Mouse (Mus musculus): ENCODE measurements around the gene Zfp451. TPM values are rescaled to one million over a fixed set of nuclear protein-coding genes. Genes with fewer than 3 reads are reported as not detected.
A peak's percentile ranks its signal among the peaks of the same experiment; 100 is the strongest.

The Zfp451 gene
- total and polyA plus RNA-seq, 3 experiments: 33.7 to 102 (median 36.7) TPM

GRCm38 (mm10) chr1:33765468-33766080, 48.8 kb downstream of the Zfp451 start:
- DNase-seq (ENCODE audit: low spot score) (no peak), ATAC-seq (ENCODE audit: extremely low read depth, insufficient number of reproducible peaks, low FRiP score, poor library complexity, severe bottlenecking) (no peak)
- TF ChIP-seq CTCF (IDR thresholded peaks at IDR 0.05; ENCODE audit: low read depth, low read length) (no peak), GATA1 (IDR thresholded peaks at IDR 0.05; ENCODE audit: borderline replicate concordance, low read length) (no peak), POLR2AphosphoS5 (IDR thresholded peaks at IDR 0.05; ENCODE audit: insufficient replicate concordance, low read depth, low read length) (no peak), TAL1 (conservative IDR thresholded peaks at IDR 0.05; ENCODE audit: low read depth, low read length) (no peak), GATA2 (IDR thresholded peaks at IDR 0.05; ENCODE audit: borderline replicate concordance, low read depth, low read length) (no peak)
- Histone ChIP-seq H3K9me3 (replicated peaks) (no peaks in the 10 kb centered on the region), H3K27me3 (ENCODE audit: insufficient read depth, low read length) (no peaks in the 10 kb centered on the region), H3K4me3 (ENCODE audit: low read depth, low read length) (no peak overlapping the region), H3K4me1 (ENCODE audit: insufficient read depth, low read depth, low read length) (no peaks in the 10 kb centered on the region), H3K36me3 (replicated peaks) (peaks cover 86% of the 10 kb centered on the region)

- DNase-seq (ENCODE audit: low spot score): no peak
- H3K36me3 ChIP-seq (replicated peaks): peaks cover 85% of the 10 kb centered on the region
- ATAC-seq (ENCODE audit: extremely low read depth, insufficient number of reproducible peaks, low FRiP score, poor library complexity, severe bottlenecking): no peak
- no peaks in the 10 kb centered on the region for H3K9me3 ChIP-seq (replicated peaks)
- H3K27me3 ChIP-seq (ENCODE audit: insufficient read depth, low read length): no peaks in the 10 kb centered on the region
- TF ChIP-seq GATA1 (IDR thresholded peaks at IDR 0.05; ENCODE audit: borderline replicate concordance, low read length) (no peak), GATA2 (IDR thresholded peaks at IDR 0.05; ENCODE audit: borderline replicate concordance, low read depth, low read length) (no peak), CTCF (IDR thresholded peaks at IDR 0.05; ENCODE audit: low read depth, low read length) (no peak), POLR2AphosphoS5 (IDR thresholded peaks at IDR 0.05; ENCODE audit: insufficient replicate concordance, low read depth, low read length) (no peak), TAL1 (conservative IDR thresholded peaks at IDR 0.05; ENCODE audit: low read depth, low read length) (no peak)
- peaks cover under 1% of the 10 kb centered on the region; the same call in 1 of the 2 replicates for H3K4me1 ChIP-seq (ENCODE audit: insufficient read depth, low read depth, low read length)
- no peak overlapping the region for H3K4me3 ChIP-seq (ENCODE audit: low read depth, low read length)
These were observed 50.6 kb downstream of the Zfp451 start for GRCm38 (mm10) chr1:33763826-33764225.

GRCm38 (mm10) chr1:33758488-33758887, 55.9 kb downstream of the Zfp451 start:
- DNase-seq (ENCODE audit: low spot score): peak; percentile 16
- H3K4me1 ChIP-seq (ENCODE audit: insufficient read depth, low read depth, low read length): peaks cover 44% of the 10 kb centered on the region

GRCm38 (mm10) chr1:33757491-33758041, 56.8 kb downstream of the Zfp451 start, which contains the start of gene Bag2:
Bag2 (minus strand) TSS chr1:33757795.
- Histone ChIP-seq H3K27me3 (ENCODE audit: insufficient read depth, low read length) (no peaks in the 10 kb centered on the region), H3K4me1 (ENCODE audit: insufficient read depth, low read depth, low read length) (peaks cover 46% of the 10 kb centered on the region), H3K9me3 (replicated peaks) (no peaks in the 10 kb centered on the region), H3K36me3 (replicated peaks) (peaks cover 63% of the 10 kb centered on the region), H3K4me3 (ENCODE audit: low read depth, low read length) (peak within 1 kb of the TSS; percentile 81)
- TF ChIP-seq GATA1 (IDR thresholded peaks at IDR 0.05; ENCODE audit: borderline replicate concordance, low read length) (no peak), GATA2 (IDR thresholded peaks at IDR 0.05; ENCODE audit: borderline replicate concordance, low read depth, low read length) (no peak), CTCF (IDR thresholded peaks at IDR 0.05; ENCODE audit: low read depth, low read length) (no peak), TAL1 (conservative IDR thresholded peaks at IDR 0.05; ENCODE audit: low read depth, low read length) (no peak), POLR2AphosphoS5 (IDR thresholded peaks at IDR 0.05; ENCODE audit: insufficient replicate concordance, low read depth, low read length) (no peak)
- peak; percentile 37; the same call in 1 of the 2 replicates for ATAC-seq (ENCODE audit: extremely low read depth, insufficient number of reproducible peaks, low FRiP score, poor library complexity, severe bottlenecking)
- peak; percentile 90 for DNase-seq (ENCODE audit: low spot score)

More at GRCm38 (mm10) chr1:33758488-33758887, 55.9 kb downstream of the Zfp451 start:
- Histone ChIP-seq H3K36me3 (replicated peaks) (peaks cover 63% of the 10 kb centered on the region), H3K4me3 (ENCODE audit: low read depth, low read length) (no peak overlapping the region; the same call in 1 of the 2 replicates), H3K9me3 (replicated peaks) (no peaks in the 10 kb centered on the region), H3K27me3 (ENCODE audit: insufficient read depth, low read length) (no peaks in the 10 kb centered on the region)
- no peak for TF ChIP-seq CTCF (IDR thresholded peaks at IDR 0.05; ENCODE audit: low read depth, low read length)
- no peak for TF ChIP-seq TAL1 (conservative IDR thresholded peaks at IDR 0.05; ENCODE audit: low read depth, low read length)
- TF ChIP-seq POLR2AphosphoS5 (IDR thresholded peaks at IDR 0.05; ENCODE audit: insufficient replicate concordance, low read depth, low read length): no peak
- TF ChIP-seq GATA1 (IDR thresholded peaks at IDR 0.05; ENCODE audit: borderline replicate concordance, low read length): no peak
- no peak for TF ChIP-seq GATA2 (IDR thresholded peaks at IDR 0.05; ENCODE audit: borderline replicate concordance, low read depth, low read length)
- ATAC-seq (ENCODE audit: extremely low read depth, insufficient number of reproducible peaks, low FRiP score, poor library complexity, severe bottlenecking): no peak

GRCm38 (mm10) chr1:33757033-33757413, 57.4 kb downstream of the Zfp451 start:
- no peaks in the 10 kb centered on the region for H3K27me3 ChIP-seq (ENCODE audit: insufficient read depth, low read length)
- peak; percentile 9 for DNase-seq (ENCODE audit: low spot score)
- no peak for ATAC-seq (ENCODE audit: extremely low read depth, insufficient number of reproducible peaks, low FRiP score, poor library complexity, severe bottlenecking)
- H3K4me3 ChIP-seq (ENCODE audit: low read depth, low read length): peak overlapping the region; percentile 81
- H3K9me3 ChIP-seq (replicated peaks): no peaks in the 10 kb centered on the region
- H3K4me1 ChIP-seq (ENCODE audit: insufficient read depth, low read depth, low read length): peaks cover 46% of the 10 kb centered on the region
- peaks cover 63% of the 10 kb centered on the region for H3K36me3 ChIP-seq (replicated peaks)
- TF ChIP-seq TAL1 (conservative IDR thresholded peaks at IDR 0.05; ENCODE audit: low read depth, low read length) (no peak), GATA2 (IDR thresholded peaks at IDR 0.05; ENCODE audit: borderline replicate concordance, low read depth, low read length) (no peak), CTCF (IDR thresholded peaks at IDR 0.05; ENCODE audit: low read depth, low read length) (no peak), POLR2AphosphoS5 (IDR thresholded peaks at IDR 0.05; ENCODE audit: insufficient replicate concordance, low read depth, low read length) (no peak), GATA1 (IDR thresholded peaks at IDR 0.05; ENCODE audit: borderline replicate concordance, low read length) (no peak)
